Mouse (Mus musculus) heart, postnatal 0 days (tissue): ENCODE measurements around the gene Thada.

Experiments
- CTCF ChIP-seq: IDR thresholded peaks from 2 replicates; pipeline ENCODE4 v1.5.1; 2016; ENCODE audit warnings: antibody characterized with exemption, control low read depth, low read depth
- EP300 ChIP-seq: IDR thresholded peaks from 2 replicates; pipeline ENCODE4 v1.6.1; 2016; ENCODE audit warnings: antibody characterized with exemption, low read depth

DNA sequence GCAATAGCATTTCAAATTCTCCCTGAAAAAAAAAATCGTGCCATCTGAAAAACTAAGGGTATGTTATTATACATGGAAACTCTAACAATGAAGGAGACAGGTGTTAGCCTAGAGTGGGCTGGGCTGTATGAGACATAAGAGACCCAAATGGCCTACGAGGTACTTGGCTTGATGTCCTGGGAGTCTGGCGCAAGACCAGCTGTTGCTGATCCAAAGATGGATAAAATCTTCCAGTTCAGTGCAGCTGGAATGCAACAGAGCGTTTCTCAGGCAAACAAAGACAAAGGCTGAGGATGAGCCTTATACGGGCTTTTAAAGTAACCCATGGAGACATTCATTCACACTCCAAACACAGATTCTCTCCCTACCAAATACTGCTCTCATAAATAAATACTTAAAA lies 32.6 kb upstream of the Thada start:
- no peak for TF ChIP-seq CTCF
- no peak for TF ChIP-seq EP300
